Mouse (Mus musculus) right cerebral cortex, adult 2 months (tissue): ENCODE measurements around the gene Psenen.

Experiments used
- DNase-seq, 2 experiments: peaks; one replicate each; pipeline ENCODE4 v3.0.0; 2021 to 2022; ENCODE audit warnings: low spot score in 2 of 2

Gene Psenen

DNA sequence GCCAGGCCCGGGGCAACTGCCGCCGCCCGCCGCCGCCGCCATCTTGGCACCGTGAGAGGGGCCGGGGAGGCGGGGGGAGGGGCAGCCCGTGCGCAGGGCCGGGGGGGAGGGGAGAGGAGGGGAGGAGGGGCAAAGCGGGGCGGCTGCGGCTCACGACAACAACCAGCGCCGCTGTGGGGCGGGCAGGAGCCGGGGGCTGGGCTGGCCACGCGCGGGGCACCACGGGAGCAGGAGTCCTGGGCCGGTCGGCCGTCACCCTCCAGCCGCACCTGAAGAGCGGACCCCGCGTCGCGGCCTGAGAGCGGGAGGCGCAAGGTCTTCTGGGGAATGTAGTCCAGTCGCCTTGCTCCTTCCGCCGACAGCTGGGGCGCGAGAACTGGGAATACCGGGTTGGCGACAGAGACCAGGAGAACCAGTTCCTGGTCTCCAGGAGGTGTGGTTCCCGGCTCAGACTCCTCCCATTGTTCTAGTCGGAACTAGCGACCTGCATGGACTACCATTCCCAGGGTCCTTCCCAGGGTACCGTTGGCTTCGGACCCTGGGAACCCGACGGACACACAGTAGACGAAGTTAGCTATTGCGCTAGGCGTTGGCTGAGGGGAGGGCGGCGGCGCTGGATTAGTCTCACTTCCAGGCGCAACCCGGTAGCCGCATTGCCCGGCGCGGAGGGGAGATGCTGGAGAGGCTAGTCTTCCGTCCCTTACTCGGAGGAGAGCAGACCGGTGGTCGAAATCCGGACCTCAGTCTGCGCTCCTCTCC, 25.4 kb upstream of the Psenen start, which contains the start of gene Kmt2b:
Kmt2b (minus strand) TSS at position 51 of the 759 bp plus-strand sequence.
- peak; percentile 94 to 95 for DNase-seq

DNA sequence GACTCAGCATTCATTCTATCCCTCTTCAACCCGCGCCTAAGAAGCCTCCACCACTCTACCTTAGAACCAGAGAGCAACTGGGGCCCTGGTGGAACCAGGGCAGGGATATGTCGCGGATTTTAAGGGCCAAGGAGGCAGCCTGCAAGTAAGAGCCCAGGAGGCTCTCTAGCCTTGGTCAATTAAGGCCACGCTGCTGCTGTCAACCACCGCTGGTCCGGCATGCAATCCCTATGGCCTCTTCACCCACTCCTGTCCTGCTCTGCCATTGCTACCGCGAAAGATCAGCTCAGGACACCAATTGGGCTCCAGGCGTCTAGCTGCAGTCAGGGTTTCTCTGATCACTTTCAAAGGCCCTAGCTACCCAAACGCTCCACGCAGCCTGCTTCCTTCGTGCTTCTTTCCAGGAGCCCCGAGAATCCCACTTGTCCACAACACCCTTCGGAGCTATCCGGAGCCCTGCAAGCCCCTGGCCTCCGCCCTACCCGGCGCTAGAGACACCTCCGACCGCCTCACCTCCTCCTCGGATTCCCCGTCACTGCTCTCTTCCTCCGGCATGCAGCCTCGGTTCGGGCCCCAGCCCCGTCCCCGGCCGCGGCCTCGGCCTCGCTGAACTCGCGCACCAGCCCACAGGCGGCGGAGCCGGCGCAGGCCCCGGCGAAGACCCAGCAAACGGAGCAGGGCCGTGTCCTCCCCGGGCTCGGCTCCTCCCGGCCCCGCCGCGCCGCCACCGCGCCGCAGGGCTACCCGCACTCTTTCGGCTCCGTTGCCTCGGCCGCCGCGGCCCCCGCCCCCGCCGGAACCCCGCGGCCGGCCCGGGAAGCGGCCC, 24.6 kb upstream of the Psenen start:
- DNase-seq = peak; percentile 38 to 50

DNA sequence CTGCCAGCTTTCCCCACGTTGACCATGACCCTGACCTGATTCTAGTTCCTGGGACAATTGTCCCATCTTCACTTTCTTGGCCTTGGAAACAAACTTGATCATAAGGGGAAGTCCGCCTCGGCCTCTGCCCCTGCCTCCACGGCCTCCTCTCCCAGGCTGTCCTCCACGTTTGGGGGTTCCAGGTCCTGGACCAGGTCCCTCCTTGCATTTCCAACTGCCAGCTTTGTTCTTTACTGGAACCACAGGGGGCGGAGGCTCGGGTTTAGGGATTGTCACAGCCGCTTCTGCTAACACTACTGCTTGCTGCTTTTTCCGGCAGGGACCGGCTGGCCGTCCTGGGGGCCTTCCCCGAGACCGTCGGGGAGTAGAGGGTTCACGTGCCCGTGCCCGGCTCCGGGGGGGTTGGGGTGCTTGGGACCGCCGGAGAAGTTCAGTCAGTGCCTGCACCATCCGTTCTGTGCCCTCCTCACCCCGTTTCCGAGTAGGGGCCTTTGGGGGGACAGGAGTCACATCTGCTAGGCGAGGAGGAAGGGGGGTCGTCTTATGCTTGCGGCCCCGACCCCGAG, 23.1 kb upstream of the Psenen start:
- no peak for DNase-seq

DNA sequence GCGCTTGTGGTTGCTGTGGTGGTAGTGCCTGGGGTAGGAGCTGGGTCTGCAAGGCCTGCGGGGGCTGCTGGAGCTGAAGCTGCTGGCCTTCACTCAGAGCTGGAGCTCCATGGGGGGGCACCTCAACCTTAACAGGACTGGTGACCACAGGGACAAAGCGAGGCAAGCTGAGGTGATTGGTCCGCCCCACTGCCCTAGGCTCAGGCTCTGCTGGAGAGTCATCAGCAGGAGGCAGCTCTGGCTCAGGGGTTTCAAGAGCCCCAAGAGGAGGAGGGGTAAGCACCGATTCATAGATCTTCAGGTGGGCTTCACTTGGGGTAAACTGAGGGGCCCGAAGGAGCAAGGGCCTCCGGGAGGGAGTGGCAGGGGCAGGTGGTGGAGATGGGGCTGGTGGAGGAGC, 21.7 kb upstream of the Psenen start:
- no peak for DNase-seq

DNA sequence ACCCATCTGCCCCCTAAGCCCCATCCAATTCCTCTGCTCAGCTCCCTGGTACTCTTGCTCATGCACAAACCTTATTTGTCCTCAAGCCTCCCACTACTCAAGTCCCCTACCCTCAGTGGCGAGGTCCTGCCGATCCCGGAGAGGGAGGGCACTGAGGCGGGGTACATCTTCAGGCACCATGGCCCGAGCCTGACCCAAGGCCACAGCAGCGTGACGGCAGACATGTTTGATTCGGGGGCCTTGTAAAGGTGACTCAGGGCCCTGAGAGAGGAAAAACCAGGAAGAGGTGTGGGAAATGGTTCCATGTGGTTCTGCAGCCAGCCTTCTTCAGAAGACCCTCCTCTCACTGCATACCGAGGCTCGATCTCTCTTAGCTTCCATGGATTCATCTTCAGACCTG, 20.9 kb upstream of the Psenen start:
- DNase-seq = no peak

DNA sequence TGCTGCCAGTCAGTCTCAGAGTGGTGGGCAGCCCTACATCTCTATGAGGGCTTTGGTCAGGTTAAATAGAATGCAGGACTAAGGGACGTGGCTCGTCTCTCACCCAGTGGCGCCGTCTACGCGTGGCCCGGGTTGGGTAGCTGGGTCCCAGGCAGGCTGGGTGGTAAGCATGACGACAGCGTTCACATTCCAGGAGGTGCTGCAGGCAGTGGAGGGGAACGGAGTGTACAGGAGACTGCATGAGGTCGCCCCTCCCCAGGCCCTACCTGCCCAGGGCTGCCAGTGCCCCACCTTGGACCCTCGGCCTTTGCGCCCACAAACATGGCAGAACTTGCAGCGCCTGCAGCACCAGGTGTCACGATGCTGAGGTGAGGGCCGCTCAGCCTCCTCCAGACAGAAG, 18.1 kb upstream of the Psenen start:
- no peak for DNase-seq

DNA sequence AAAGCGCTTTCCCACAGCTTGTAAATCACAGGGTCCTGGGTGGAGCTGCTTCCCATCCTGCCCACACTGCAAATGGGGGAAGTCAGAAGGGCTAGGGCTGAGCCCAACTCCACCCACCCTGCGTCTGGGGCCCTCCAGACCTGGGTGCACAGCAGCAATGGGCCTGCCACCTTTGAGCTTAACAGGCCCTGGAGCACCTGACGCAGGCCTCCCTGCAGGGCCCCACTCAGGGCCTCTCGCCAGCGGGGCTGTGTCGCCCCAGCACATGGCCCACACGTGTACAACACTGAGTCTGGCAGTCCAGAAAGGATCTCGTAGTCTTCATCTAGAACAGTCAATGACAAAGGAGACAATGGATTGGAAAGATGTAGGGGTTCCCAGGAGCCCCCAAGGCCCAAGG, 16.5 kb upstream of the Psenen start:
- no peak for DNase-seq

DNA sequence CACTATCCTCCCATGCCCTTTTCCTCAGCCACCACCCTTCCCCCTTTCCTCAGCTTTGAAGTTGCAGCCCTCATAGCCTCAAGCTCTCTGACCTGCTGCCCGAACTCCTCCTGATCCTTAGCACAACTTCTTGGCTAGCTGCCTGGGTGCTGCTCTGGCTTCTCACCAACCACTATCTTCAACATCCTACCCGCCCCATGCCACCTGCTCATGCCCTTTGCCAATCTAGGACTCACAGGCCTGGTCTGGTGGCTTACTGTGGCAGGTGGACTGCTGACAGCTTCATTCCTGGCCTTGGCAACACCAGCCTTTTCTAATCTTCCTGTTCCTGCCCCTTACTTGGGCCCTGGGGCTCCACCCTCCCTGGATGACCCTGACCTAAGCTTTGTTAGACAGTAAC, 9.5 kb upstream of the Psenen start:
- DNase-seq = no peak

DNA sequence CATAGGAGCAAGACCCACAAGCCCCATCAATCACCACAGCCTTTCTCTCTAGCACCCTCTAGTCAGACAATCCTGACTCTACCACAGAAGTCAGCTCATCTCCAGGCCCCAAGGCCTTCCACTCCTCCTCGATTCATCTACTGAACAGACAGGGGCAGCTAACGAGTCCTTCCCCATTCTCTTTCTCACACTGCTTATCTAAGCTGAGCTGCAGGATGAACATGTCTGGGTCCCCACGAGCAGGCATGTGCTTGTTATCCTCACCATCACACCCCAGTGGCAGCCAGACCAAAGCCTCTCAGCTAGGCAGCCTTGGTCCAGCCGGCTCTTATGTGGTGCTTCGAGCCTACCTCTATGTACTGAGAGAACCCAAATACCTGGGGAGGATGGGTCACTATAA, 9.0 kb upstream of the Psenen start:
- no peak for DNase-seq

DNA sequence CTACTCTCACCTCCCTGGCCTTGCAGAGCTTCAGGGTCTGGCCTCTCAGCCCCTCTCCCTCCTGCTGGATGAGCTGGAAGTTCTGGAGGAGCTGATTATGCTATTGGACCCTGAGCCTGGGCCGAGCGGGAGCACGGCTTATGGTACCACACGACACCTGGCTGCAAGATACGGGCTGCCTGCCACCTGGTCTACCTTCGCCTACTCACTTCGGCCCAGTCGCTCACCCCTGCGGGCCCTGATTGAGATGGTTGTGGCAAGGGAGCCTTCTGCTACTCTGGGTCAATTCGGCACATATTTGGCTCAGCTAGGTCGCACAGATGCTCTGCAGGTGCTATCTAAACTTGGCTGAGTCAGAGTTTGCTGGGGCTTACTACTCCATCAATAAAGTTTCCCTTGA, 4.1 kb upstream of the Psenen start:
- DNase-seq = no peak

DNA sequence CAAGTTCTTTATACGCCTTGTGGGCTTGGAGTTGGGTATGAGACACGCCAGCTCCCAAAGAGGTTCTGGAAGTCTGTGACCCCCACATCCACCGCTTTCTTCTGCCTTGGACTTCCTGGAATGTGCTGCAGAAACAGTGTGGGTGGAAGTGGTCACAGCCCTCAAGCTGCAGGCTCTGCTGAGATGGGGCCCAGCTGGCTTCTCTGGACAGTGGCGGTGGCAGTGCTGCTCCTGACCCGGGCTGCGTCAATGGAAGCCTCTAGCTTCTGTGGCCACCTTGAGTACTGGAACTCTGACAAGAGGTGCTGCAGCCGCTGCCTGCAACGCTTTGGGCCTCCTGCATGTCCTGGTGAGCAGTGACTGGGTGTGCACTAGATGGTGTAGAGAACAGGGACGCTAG, 2.6 kb upstream of the Psenen start:
- DNase-seq = no peak

DNA sequence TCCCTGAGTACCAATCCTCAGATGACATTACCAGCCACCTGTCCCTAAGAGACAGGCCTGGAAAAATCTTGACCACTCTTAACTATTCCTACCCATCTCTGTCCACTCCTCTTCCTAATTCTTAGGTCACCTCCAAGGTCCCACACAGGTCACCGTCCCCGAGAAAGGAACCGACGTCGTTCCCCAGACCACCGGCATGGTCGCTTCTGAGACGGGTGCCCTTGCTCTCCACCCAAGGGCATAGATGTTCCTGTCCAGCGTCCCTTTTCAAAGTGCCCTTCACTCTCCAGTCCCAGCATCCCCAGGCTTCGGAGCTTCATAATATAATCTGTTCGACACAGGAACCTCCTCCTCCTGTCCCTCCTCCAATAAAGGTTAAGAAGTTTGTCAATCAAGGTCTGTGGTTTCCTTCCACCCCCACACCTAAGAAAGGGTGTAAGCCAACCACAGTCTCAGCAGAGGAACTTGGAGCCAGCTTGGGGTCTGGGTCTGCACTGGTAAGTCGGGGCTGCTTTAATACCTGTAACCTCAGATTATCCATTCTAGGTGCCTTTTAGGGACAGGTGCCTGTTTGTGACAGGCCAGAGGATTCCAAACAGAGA, 1.6 kb upstream of the Psenen start, which contains the start of gene Igflr1:
Igflr1 (plus strand) TSS at position 458 of the 602 bp plus-strand sequence.
- no peak for DNase-seq

DNA sequence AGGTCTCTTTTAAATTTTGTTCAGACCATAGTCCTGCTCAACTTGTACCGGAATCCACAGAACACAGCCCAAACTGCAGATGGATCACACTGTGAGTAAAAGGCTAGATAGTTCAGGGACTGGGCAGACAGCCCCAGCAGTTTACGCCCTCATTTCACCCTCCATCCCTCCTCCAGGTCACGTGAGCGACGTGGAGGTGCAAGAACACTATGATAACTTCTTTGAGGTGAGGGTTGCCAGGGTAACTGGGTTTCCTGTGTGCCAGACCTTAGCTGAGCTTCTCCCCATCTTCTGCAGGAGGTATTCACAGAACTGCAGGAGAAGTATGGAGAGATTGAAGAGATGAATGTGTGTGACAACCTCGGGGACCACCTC, 466 bp upstream of the Psenen start:
- DNase-seq = no peak

DNA sequence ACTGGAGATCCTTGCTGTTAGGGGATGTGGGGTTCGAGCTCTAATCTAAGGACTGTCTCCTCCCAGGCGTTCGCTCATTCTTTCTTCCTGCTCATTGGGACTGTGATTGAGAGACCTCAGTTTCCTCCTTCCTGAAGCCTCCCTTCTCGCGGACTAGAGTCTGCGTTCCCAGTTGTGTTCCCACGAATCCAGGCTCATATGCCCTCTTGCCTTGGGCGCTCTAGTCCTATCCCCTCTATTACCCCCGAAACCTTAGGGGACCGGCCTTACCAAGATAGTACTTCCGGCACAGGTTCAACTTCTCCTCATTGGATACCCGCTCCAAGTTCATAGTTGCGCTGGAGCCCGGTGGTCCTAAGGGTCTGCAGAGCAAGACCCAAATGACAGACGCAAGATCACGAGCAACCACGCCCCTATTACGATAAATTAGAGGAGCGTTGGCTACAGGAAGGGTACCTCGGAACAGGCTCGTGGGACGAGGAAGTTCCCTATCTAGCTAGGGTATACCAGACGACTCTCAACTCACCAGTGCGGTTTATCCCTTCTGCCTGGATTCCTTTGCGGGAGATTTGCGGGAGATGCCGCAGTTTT, 806 bp downstream of the Psenen start:
- no peak for DNase-seq

DNA sequence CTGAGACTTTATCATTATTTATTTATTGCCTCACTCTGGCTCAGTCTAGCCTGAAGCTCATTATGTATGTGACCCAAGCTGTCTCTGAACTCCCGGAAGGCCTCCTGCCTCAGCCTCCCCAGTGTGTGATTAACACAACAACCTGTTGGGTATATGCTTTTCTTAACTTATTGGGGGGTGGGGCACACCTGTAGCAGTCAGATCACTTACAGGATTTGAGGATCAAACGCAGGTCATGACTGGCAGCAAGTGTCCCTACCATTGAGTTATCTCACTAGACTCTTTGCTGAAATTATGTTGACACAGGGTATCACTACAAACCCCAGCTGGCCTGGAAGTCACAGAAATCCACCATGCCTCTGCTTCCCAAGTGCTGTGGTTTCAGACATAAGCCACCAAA, 3.1 kb downstream of the Psenen start:
- no peak for DNase-seq

DNA sequence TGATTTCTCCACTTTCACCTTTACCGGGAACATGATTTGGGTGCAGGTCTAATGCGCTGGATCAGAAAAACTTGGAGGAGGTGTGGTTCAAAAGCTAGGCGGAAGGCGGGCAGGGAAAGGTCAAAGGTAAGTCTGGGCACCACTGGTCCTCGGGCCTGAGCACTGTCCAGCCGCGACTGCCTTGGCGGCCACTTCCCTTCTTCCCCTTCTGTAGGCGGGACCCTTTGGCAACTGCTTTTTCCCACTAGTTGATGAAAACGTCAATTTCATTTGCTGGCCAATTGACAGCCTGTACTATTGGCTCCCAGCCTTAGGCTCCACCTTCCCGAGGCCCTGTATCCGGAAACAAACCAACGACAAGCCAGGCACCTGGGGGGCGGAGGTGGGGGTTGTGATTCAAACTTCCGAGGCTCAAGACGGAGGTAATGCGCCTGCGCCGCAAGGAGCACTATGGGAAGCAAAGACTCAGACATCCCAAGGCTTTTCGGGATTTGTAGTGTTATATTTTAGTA, 3.9 kb downstream of the Psenen start, which contains the start of gene Lin37:
Lin37 (minus strand) TSS at position 396 of the 512 bp plus-strand sequence.
- DNase-seq = peak; percentile 98 to 99

DNA sequence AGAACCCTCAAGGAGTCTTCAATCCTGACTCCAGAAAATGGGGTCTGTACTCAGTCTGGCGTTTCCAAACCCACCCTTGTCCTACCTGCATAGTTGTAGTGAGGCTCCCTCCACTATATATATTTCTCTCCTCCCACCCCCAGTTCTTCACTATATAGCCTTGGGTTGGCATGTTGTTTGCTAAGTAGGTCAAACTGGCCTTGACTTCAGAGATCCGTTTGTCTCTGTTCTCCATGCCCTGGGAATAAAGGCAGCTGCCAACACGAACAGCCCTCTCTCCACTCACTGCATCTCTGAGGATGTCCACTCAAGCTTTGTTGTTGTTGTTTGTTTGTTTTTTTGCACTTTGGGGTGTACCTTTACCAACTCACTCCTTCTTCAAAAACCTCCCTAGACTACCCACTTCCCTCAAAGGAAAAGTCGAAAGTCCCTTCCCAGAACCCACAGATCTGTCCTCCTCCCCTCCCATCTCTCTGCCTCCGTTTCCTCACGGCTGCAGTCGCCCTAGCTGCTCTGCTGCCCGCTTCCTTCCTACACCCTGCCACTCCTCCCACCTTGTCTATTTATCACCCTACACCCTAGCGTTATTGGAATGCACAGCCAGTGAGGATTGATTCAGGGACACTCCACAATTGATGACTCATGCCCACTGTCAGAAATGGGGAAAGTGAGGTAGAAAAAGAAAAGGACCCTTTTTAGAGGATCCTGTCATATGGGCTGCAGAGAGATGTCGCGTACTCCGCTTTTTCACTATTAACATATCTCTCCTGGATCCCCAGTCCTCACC, 4.6 kb downstream of the Psenen start:
- DNase-seq = peak in 1 of 2 experiments; percentile 21

DNA sequence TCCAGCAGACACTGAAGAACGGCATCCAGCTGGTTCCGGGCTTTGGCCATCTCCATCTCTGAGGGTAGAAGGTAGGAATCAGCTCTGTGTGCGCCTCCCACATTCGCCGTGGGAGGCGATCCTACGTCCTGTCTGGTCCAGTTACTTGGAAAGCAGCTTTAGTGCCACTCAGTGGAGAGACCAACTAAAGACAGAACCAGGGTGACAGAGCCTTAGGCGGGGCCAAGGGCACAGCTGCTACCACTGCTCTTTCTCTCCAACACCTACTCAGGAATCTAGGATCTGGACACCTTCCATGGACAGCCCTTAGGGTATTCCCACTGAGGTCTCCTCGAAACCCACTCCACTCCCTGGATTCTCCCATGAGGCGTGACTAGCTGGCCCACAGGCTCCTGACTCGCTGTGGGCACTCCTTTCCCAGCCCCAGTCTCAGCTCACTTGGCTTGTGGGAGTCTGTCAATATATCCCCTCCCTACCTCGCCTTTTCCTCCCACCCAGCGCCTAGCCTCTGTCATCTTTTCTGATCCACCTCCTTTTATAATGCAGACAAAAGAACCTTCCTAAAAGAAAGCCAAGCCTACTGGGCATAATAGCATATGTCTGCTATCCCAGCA, 5.4 kb downstream of the Psenen start:
- peak in 1 of 2 experiments; percentile 43 for DNase-seq

DNA sequence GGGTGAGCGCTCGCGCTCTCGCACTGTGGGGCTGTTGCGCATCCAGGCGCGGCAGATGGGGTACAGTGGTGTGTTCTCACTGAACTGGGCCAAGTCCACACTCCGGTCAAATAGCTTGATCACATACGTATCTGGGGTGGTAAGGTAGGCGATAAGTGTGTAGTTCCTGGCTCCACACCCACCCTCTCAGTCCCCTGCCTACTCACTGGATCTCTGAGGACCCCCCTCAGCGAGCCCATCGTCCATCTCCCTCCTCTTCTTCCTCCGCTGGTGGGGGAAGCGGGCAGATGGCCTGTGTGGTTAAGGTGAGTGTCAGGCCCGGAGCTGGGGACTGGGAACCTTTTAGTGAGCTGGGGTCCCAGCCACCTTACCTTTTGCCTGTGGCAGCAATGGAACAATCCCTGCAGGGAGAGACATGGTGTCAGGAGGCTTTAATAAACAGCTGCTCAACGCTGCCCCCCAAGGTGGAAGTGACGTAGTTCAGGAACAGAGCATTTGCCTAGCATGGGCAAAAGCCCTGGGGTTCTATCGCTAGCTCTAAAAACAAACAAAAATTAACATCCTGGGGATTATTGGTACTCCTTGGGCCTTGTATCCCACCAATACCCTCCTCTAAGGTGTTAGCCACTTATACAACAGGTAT, 6.4 kb downstream of the Psenen start:
- DNase-seq = no peak
